Mouse (Mus musculus) stomach, adult 2 months (tissue): ENCODE measurements around the gene Pdcd4. TPM values are rescaled to one million over a fixed set of nuclear protein-coding genes. Genes with fewer than 3 reads are reported as not detected.

ENCODE experiments used
- polyA plus RNA-seq: library from polyadenylated mRNA; depleted of rRNA; stranded (reverse); fragments of >200 nt; gene quantifications from 2 replicates; pipeline ENCODE4 v1.2.3, GENCODE M21; 2012; rRNA removed

The Pdcd4 gene
- polyA plus RNA-seq: 2.2 and 3.2 TPM in 2 replicates

GRCm38 (mm10) chr19:53892061-53892460 lies at the start of gene Pdcd4:
TSS of gene Pdcd4 (plus strand) at chr19:53892231.

GRCm38 (mm10) chr19:53943802-53944785 lies 52.1 kb downstream of the Pdcd4 start, which contains the start of the genes Shoc2 and Bbip1:
TSS of gene Shoc2 (plus strand) at chr19:53944306.
TSS of gene Bbip1 (minus strand) at chr19:53944627.

Other genes starting within 250 kb of the Pdcd4 start
- gene Rbm20, start 214.9 kb upstream of the Pdcd4 start, polyA plus RNA-seq: 0.73 and 1.4 TPM in 2 replicates
- 4.0 and 4.9 TPM in 2 replicates for gene Shoc2, start 52.1 kb downstream of the Pdcd4 start, polyA plus RNA-seq
- gene Bbip1, start 52.4 kb downstream of the Pdcd4 start, polyA plus RNA-seq: 0.37 and 0.80 TPM in 2 replicates
- 4.1 and 5.9 TPM in 2 replicates for gene Adra2a, start 151.9 kb downstream of the Pdcd4 start, polyA plus RNA-seq